In the genomic region with DNA sequence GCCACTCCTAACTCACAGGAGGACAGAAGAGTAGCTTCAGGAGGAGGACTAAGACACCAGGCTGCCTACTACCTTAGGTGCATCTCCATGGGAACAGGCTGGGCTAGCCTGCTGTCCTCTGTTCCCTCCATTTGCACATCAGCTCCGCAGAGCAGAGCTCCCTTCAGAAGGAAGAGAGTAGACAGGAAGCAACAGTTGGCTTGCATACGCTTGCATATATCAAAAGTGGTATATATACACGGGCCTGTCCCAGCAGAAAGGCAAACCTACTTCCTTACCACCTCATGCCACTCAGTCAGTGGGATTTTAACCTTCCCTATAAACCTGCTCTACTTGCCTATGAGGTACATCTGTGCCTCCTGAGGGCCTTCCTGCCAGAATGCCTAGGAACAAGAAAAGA, we compare ENCODE assay signal across 13 mouse cellular contexts. TPM values are rescaled to one million over a fixed set of nuclear protein-coding genes. Genes with fewer than 3 reads are reported as not detected.
DNase-seq lines count a peak whose midpoint lies in the region; ATAC-seq and TF ChIP-seq lines count a peak whose summit lies in the region.
"Had no signal": no experiment of that assay in that cellular context is flagged by ENCODE, and none has a peak within 500 bp of the region (broad histone marks: within the 10 kb centered on the region; RNA-seq: fewer than 3 reads in every experiment).

No protein-coding gene starts in this region.

- no peaks in the 10 kb centered on the region for H3K36me3 ChIP-seq in heart, embryonic 13.5 days
- H3K36me3 ChIP-seq in lung, embryonic 14.5 days (ENCODE audit: insufficient read depth), result no peaks in the 10 kb centered on the region
- no peaks in the 10 kb centered on the region for H3K36me3 ChIP-seq in embryonic facial prominence, embryonic 10.5 days (replicated peaks)

- no peak for ATAC-seq in heart, embryonic 13.5 days (ENCODE audit: extremely low read depth, insufficient number of reproducible peaks, low FRiP score, low TSS enrichment)
- no peak for ATAC-seq in lung, embryonic 14.5 days (ENCODE audit: insufficient read depth)
- 0 out of 2 replicates have a peak, but pooled peaks have one; percentile 27 for ATAC-seq in megakaryocyte, adult 5-6 weeks (ENCODE audit: poor library complexity, severe bottlenecking)
- ATAC-seq: lung, postnatal 0 days had no signal

- no peak for TF ChIP-seq CTCF in lung, embryonic 14.5 days (IDR thresholded peaks at IDR 0.05; ENCODE audit: low read depth)

- 79% methylated on average over 3 of the region's 3 CpGs for WGBS in heart, embryonic 13.5 days
- WGBS in lung, embryonic 14.5 days, result 63% methylated on average over 3 of the region's 3 CpGs
- 85% methylated on average over 3 of the region's 3 CpGs for WGBS in embryonic facial prominence, embryonic 10.5 days

- intact Hi-C loops in heart, postnatal 10 days (cut with DNase I), result no loop called here

- H3K9ac ChIP-seq in heart, embryonic 13.5 days, result peak overlapping the region; percentile 61
- no peak overlapping the region for H3K9ac ChIP-seq in lung, embryonic 14.5 days

- H3K4me1 ChIP-seq in heart, embryonic 13.5 days, result peaks cover 48% of the 10 kb centered on the region
- peaks cover 37% of the 10 kb centered on the region for H3K4me1 ChIP-seq in lung, embryonic 14.5 days (ENCODE audit: insufficient read depth)
- peaks cover 66% of the 10 kb centered on the region for H3K4me1 ChIP-seq in embryonic facial prominence, embryonic 10.5 days

- no peak for DNase-seq in heart, postnatal 10 days
- DNase-seq in lung, embryonic 14.5 days, result no peak
- no peak for DNase-seq in lung, postnatal 36 days
- no peak for DNase-seq in embryonic facial prominence, embryonic 10.5 days (ENCODE audit: low spot score)
- no peak for DNase-seq in retina, postnatal 1 day
- DNase-seq in adrenal gland, adult (ENCODE audit: inconsistent age in 2 of 2, low spot score in 1 of 2), result no peak
- DNase-seq: cerebellum, adult 9-11 months; kidney, adult 8-10 months; right cerebral cortex, postnatal 25 days had no signal

- H3K27ac ChIP-seq in heart, embryonic 13.5 days (replicated peaks), result peak overlapping the region; percentile 60
- peak overlapping the region; percentile 44 for H3K27ac ChIP-seq in lung, embryonic 14.5 days (ENCODE audit: low read depth)
- H3K27ac ChIP-seq in embryonic facial prominence, embryonic 10.5 days (replicated peaks), result peak overlapping the region; percentile 68

- 0 out of 2 replicates have a peak overlapping the region, but pooled peaks have one; percentile 5 for H3K4me2 ChIP-seq in heart, embryonic 13.5 days
- H3K4me2 ChIP-seq in lung, embryonic 14.5 days, result no peak overlapping the region; the same call in 1 of the 2 replicates

- H3K9me3 ChIP-seq in heart, embryonic 13.5 days, result no peaks in the 10 kb centered on the region
- no peaks in the 10 kb centered on the region for H3K9me3 ChIP-seq in lung, embryonic 14.5 days (ENCODE audit: low read depth, low read length)
- H3K9me3 ChIP-seq in embryonic facial prominence, embryonic 10.5 days, result no peaks in the 10 kb centered on the region

- peak overlapping the region; percentile 25 for H3K4me3 ChIP-seq in heart, embryonic 13.5 days
- H3K4me3 ChIP-seq in lung, embryonic 14.5 days (ENCODE audit: low read depth, low read length), result no peak overlapping the region
- H3K4me3 ChIP-seq in embryonic facial prominence, embryonic 10.5 days, result no peak overlapping the region

- no peaks in the 10 kb centered on the region for H3K27me3 ChIP-seq in heart, embryonic 13.5 days (replicated peaks)
- H3K27me3 ChIP-seq in lung, embryonic 14.5 days (ENCODE audit: insufficient read depth, low read length), result no peaks in the 10 kb centered on the region
- H3K27me3 ChIP-seq in embryonic facial prominence, embryonic 10.5 days (replicated peaks; ENCODE audit: low read depth, poor library complexity, severe bottlenecking), result no peaks in the 10 kb centered on the region

RNA-seq across cellular contexts. Expression of a gene that starts 9.2 kb away (rescaled TPM):
- 64.6 and 78.2 TPM in 2 replicates for polyA plus RNA-seq in heart, embryonic 13.5 days (2015; fragmentation: Nextera tagmentation; extraction: Ambion mirVana)
- total RNA-seq in heart, postnatal 10 days (2021), result 10 to 100 TPM; 11.0 to 11.9 TPM
- polyA plus RNA-seq in lung, embryonic 14.5 days (2014; fragmentation: Nextera tagmentation; extraction: Ambion mirVana), result 13.1 and 13.4 TPM in 2 replicates
- 6.9 and 8.8 TPM in 2 replicates for polyA plus RNA-seq in embryonic facial prominence, embryonic 10.5 days (2016; fragmentation: Nextera tagmentation; extraction: Ambion mirVana)
- total RNA-seq in megakaryocyte, adult 5-6 weeks (2015), result 0.23 and 0.38 TPM in 2 replicates
- 0.16 TPM in 1 of 2 replicates, not detected in the other for total RNA-seq in megakaryocyte, adult 5-6 weeks (2017)
- total RNA-seq: monocyte, adult 5-6 weeks had no signal
